Mouse (Mus musculus): ENCODE results near the gene Hjurp.

DNA sequence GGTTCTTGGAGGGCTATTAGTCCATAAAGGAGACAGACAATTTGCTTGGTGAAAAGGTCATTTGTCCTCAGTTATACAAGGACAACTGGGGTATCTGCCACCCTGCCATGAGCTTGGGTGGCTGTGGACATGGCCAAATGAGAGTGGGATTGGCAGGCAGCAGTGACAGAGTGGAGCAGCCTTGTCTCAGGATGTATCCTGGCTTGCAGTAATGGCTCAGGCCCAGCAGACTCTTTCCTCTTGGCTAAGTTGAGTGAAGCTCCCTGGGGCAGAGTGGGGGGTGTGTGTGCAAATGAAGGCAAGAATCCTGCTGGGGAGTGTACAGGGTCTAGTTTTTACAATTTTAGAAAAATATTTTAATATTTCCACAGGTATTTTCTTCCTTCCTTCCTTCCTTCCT lies 44.7 kb upstream of the Hjurp start:
- no peak for TF ChIP-seq CTCF (IDR thresholded peaks at IDR 0.05; ENCODE audit: low read depth, low read length)
- no peak for TF ChIP-seq POLR2A (IDR thresholded peaks at IDR 0.05; ENCODE audit: insufficient read depth, low read length)

Measured in ES-Bruce4 (cell line).